Mouse (Mus musculus) liver, embryonic 16.5 days (tissue): Measurements from ENCODE around the gene Lsm5. TPM values are rescaled to one million over a fixed set of nuclear protein-coding genes. Genes with fewer than 3 reads are reported as not detected.

Experiments used
- ATAC-seq: fragments of 200-750 bp; cut with Nextera tagmentation; 2 replicates; pipeline ENCODE4 v1.8.0; 2017; ENCODE audit warnings: low read depth, mild to moderate bottlenecking, moderate number of reproducible peaks, moderate library complexity
- H3K27ac ChIP-seq: fragments of 300-500 bp; sonication (generic); 2 replicates; pipeline ENCODE4 v1.5.1; 2014; ENCODE audit warnings: mild to moderate bottlenecking, low read length
- H3K27me3 ChIP-seq: fragments of 300-500 bp; sonication (generic); 2 replicates; pipeline ENCODE4 v1.6.1; 2014; ENCODE audit warnings: low read depth, low read length, mixed read lengths; ENCODE audit not compliant: control insufficient read depth, insufficient read depth
- H3K36me3 ChIP-seq: fragments of 300-500 bp; sonication (generic); 2 replicates; pipeline ENCODE4 v1.6.1; 2014; ENCODE audit warnings: mild to moderate bottlenecking; ENCODE audit not compliant: control insufficient read depth, insufficient read depth
- H3K4me1 ChIP-seq: fragments of 300-500 bp; sonication (generic); 2 replicates; pipeline ENCODE4 v1.6.1; 2014; ENCODE audit warnings: low read depth, low read length, mixed read lengths; ENCODE audit not compliant: control insufficient read depth
- H3K4me2 ChIP-seq: fragments of 300-500 bp; sonication (generic); 2 replicates; pipeline ENCODE4 v1.6.1; 2014; ENCODE audit warnings: low read depth, low read length, mixed read lengths
- H3K4me3 ChIP-seq: fragments of 300-500 bp; sonication (generic); 2 replicates; pipeline ENCODE4 v1.5.1; 2014; ENCODE audit warnings: low read depth, mild to moderate bottlenecking, low read length
- H3K9ac ChIP-seq: fragments of 300-500 bp; sonication (generic); 2 replicates; pipeline ENCODE4 v1.6.1; 2014; ENCODE audit warnings: low read depth, low read length
- H3K9me3 ChIP-seq: fragments of 300-500 bp; sonication (generic); replicated peaks from 2 replicates; pipeline ENCODE4 v1.6.1; 2016; ENCODE audit warnings: low read length; ENCODE audit not compliant: control insufficient read depth
- WGBS: fragments of 180-500 bp; shearing (Covaris S2); extraction: QIAGEN DNeasy Blood & Tissue Kit; methylation state at CpG from one replicate; pipeline ENCODE4 v1.1.7; 2014; ENCODE audit not compliant: insufficient replicate concordance; 5-methylcytosine and 5-hydroxymethylcytosine counted together
- polyA plus RNA-seq: library from polyadenylated mRNA; unstranded; fragments of >200 nt; fragmentation: Nextera tagmentation; extraction: Ambion mirVana; gene quantifications from 2 replicates; pipeline ENCODE4 v1.2.1, GENCODE M21; 2015

Lsm5 gene
- polyA plus RNA-seq, 1 experiment from 2014 or later, result 47.7 TPM

GRCm38 (mm10) chr6:56714186-56714573 lies 9.7 kb upstream of the Lsm5 start:
- Histone ChIP-seq H3K4me3 (peak overlapping the region; percentile 92), H3K4me2 (peak overlapping the region; percentile 73), H3K36me3 (no peaks in the 10 kb centered on the region), H3K27me3 (no peaks in the 10 kb centered on the region), H3K27ac (no peak overlapping the region), H3K9me3 (no peaks in the 10 kb centered on the region), H3K9ac (no peak overlapping the region), H3K4me1 (peaks cover 11% of the 10 kb centered on the region)
- no peak for ATAC-seq
- WGBS, result 31% methylated on average over 7 of the region's 7 CpGs

DNA sequence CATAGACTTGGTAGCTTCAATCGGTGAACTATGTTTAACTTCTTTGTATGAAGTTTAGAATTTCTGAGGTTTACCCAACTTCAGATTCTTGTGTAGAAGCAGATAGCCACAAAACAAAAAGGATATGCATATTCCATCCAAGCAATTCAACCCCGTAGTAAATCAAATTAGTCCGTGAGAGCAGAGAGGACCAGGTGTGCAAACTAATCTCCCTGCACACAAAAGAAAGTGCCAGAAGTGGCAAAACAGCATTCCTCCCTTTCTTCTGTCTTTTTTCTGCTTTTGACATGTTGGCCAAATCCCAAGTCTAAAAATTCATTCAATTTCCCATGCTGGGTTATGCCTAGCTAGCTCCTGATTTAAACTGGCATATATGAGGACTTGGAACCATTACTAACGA lies 12.1 kb downstream of the Lsm5 start:
- no peaks in the 10 kb centered on the region for H3K4me1 ChIP-seq
- no peak for ATAC-seq
- no peak overlapping the region for H3K4me3 ChIP-seq
- no peak overlapping the region for H3K9ac ChIP-seq
- H3K4me2 ChIP-seq, result no peak overlapping the region
- WGBS, result 71% methylated on average over 4 of the region's 4 CpGs
- H3K27ac ChIP-seq, result no peak overlapping the region
- no peaks in the 10 kb centered on the region for H3K9me3 ChIP-seq
- no peaks in the 10 kb centered on the region for H3K36me3 ChIP-seq
- H3K27me3 ChIP-seq, result no peaks in the 10 kb centered on the region

GRCm38 (mm10) chr6:56691205-56691604 lies 13.3 kb downstream of the Lsm5 start:
- 0 out of 2 replicates have a peak, but pooled peaks have one; percentile 45 for ATAC-seq
- Histone ChIP-seq H3K27me3 (no peaks in the 10 kb centered on the region), H3K4me3 (no peak overlapping the region), H3K4me1 (no peaks in the 10 kb centered on the region), H3K36me3 (no peaks in the 10 kb centered on the region), H3K9me3 (no peaks in the 10 kb centered on the region), H3K27ac (no peak overlapping the region), H3K4me2 (no peak overlapping the region), H3K9ac (no peak overlapping the region)
- 0% methylated on average over 2 of the region's 2 CpGs for WGBS

DNA sequence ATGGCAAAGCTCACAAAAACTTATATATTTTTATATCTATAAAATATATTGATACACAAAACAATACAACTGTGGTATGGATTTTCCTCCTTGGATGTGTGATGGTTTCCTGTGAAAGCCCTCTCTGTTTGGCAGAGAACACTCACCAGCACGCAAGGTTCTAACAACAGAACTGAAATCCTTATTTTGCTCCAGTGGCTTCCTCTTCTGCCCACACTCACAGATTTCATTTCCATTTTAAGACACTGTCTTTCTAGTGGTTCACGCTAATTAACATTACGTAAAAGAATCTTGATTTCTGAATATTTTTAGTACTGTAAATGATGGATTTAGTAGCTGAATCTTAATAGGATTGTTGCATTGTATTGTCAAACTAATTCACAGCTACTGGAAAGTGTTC lies 16.3 kb downstream of the Lsm5 start:
- Histone ChIP-seq H3K27me3 (no peaks in the 10 kb centered on the region), H3K9me3 (no peaks in the 10 kb centered on the region), H3K4me3 (no peak overlapping the region), H3K4me1 (no peaks in the 10 kb centered on the region), H3K36me3 (no peaks in the 10 kb centered on the region), H3K27ac (no peak overlapping the region), H3K4me2 (no peak overlapping the region), H3K9ac (no peak overlapping the region)
- WGBS, result 79% methylated on average over 3 of the region's 3 CpGs
- ATAC-seq, result no peak

- H3K36me3 ChIP-seq, result no peaks in the 10 kb centered on the region
- no peak overlapping the region for H3K27ac ChIP-seq
- 60% methylated on average over 3 of the region's 3 CpGs for WGBS
- H3K4me3 ChIP-seq, result no peak overlapping the region
- H3K9me3 ChIP-seq, result no peaks in the 10 kb centered on the region
- H3K4me1 ChIP-seq, result no peaks in the 10 kb centered on the region
- ATAC-seq, result no peak
- H3K4me2 ChIP-seq, result no peak overlapping the region
- no peaks in the 10 kb centered on the region for H3K27me3 ChIP-seq
- no peak overlapping the region for H3K9ac ChIP-seq
Measured at GRCm38 (mm10) chr6:56664410-56664809, 40.1 kb downstream of the Lsm5 start.

- ATAC-seq, result no peak
- H3K4me3 ChIP-seq, result no peak overlapping the region
- no peaks in the 10 kb centered on the region for H3K9me3 ChIP-seq
- WGBS, result 50% methylated on average over 8 of the region's 8 CpGs
- H3K4me1 ChIP-seq, result no peaks in the 10 kb centered on the region
- peaks cover 19% of the 10 kb centered on the region for H3K27me3 ChIP-seq
- no peak overlapping the region for H3K4me2 ChIP-seq
- no peak overlapping the region for H3K27ac ChIP-seq
- H3K36me3 ChIP-seq, result no peaks in the 10 kb centered on the region
- H3K9ac ChIP-seq, result no peak overlapping the region
Measured at GRCm38 (mm10) chr6:56655393-56655792, 49.1 kb downstream of the Lsm5 start.

GRCm38 (mm10) chr6:56652121-56652592 lies 52.4 kb downstream of the Lsm5 start:
- ATAC-seq, result no peak
- Histone ChIP-seq H3K9ac (peak overlapping the region; percentile 20; the same call in 1 of the 2 replicates), H3K4me1 (no peaks in the 10 kb centered on the region), H3K9me3 (no peaks in the 10 kb centered on the region), H3K4me2 (peak overlapping the region; percentile 55), H3K27me3 (peaks cover 19% of the 10 kb centered on the region), H3K27ac (no peak overlapping the region), H3K4me3 (peak overlapping the region; percentile 48), H3K36me3 (no peaks in the 10 kb centered on the region)
- 2% methylated on average over 36 of the region's 36 CpGs for WGBS

Other genes with a start within 250 kb of the Lsm5 start
- 0.44 and 0.71 TPM in 2 replicates for gene Pde1c, start 135.6 kb downstream of the Lsm5 start, polyA plus RNA-seq
- 3.4 and 3.6 TPM in 2 replicates for gene Avl9, start 10.2 kb upstream of the Lsm5 start, polyA plus RNA-seq
- 14.6 and 15.1 TPM in 2 replicates for gene Kbtbd2, start 93.1 kb upstream of the Lsm5 start, polyA plus RNA-seq
- gene Fkbp9, start 127.3 kb upstream of the Lsm5 start, polyA plus RNA-seq, result 22.1 and 23.9 TPM in 2 replicates
- gene Nt5c3, start 219.2 kb upstream of the Lsm5 start, polyA plus RNA-seq, result 240 and 242 TPM in 2 replicates
- gene Vmn1r4, start 219.3 kb upstream of the Lsm5 start, polyA plus RNA-seq, result 0.15 and 0.18 TPM in 2 replicates